Mouse (Mus musculus): Measurements from ENCODE around the gene Pars2. TPM values are rescaled to one million over a fixed set of nuclear protein-coding genes. Genes with fewer than 3 reads are reported as not detected.

Gene Pars2
- polyA plus RNA-seq, 1 experiment = 9.9 TPM

DNA sequence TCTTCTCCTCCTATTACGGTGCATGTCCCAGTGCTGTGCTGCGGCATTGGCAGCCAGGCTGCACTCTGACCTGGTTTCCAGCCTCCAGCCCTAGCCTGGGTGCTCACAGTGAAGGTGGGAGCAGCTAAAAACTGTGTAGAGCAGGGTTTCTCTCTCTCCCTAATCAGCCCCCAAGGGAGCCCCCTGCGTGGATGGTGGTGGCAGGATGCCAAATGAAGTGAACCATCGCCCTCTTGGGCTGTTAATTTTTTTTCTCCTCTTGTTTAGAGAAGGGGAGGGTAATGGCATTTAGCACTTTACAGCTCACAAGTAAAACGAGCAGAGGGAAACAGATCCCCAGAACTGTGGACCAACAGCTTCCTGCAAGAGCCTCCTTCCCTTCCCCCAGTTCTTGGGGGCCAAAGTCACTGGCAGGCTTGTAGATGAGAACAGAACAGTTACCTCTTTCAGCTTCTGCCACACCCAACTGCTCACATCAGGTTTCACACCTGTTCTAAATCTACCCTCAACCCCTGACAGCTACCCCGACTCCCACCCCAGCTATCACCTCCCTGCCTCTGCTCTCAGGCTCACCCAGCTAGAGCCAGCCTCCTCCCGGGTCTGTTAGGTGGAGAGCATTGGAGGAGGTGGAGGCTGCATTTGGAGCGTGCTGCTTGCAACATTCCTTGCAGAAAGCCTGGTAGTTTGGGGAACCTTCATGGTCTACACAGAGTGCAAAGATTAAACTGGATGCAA is 7.2 kb upstream of the Pars2 start:
- no peak for DNase-seq (ENCODE audit: low read depth)

DNA sequence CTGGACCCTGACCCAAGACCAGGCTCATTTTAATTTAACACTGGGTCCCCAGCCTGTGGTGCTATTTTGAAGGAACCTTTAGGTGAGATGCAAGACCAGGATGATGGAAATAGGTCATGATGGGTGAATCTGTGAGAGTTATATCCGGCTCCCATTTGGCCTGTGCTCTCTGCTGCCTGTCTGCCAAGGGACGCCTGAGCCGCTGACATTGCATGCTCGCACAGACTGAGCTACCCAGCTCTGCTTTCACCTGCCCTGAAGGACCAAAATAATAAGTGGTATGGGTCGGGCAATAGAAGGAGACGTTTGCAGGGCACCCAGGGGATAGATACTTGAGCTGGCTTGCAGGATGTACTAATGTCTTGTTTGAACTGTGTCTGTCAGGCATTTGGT is 6.7 kb upstream of the Pars2 start:
- TF ChIP-seq CTCF (IDR thresholded peaks at IDR 0.05; ENCODE audit: borderline replicate concordance, extremely low read depth, insufficient read depth, insufficient read length) (no peak), POLR2A (IDR thresholded peaks at IDR 0.05; ENCODE audit: borderline replicate concordance, extremely low read depth, insufficient read depth, insufficient read length, poor library complexity, severe bottlenecking) (no peak)
- no peak for DNase-seq (ENCODE audit: low read depth)

More for the DNA sequence above, 7.2 kb upstream of the Pars2 start:
- TF ChIP-seq CTCF (IDR thresholded peaks at IDR 0.05; ENCODE audit: borderline replicate concordance, extremely low read depth, insufficient read depth, insufficient read length) (no peak), POLR2A (IDR thresholded peaks at IDR 0.05; ENCODE audit: borderline replicate concordance, extremely low read depth, insufficient read depth, insufficient read length, poor library complexity, severe bottlenecking) (no peak)

DNA sequence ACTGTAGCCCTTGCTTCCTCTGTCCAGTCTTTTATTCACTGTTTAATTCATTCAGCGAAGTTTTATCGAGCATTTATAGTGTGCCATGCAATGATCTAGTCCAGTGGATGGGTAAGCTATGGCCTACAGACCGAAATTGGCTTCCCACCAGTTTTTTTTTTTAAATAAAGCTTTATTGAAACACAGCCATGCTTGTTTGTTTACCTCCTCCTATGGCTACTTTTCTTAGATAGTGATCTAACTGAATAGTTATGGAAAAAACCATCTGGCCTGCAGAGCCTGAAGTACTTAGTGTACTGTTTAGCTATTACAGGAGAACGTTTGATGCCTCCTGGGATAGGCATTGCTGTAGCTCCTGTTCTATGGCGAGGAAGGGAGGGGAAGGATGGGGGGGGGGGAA is 5.1 kb upstream of the Pars2 start:
- TF ChIP-seq POLR2A (IDR thresholded peaks at IDR 0.05; ENCODE audit: borderline replicate concordance, extremely low read depth, insufficient read depth, insufficient read length, poor library complexity, severe bottlenecking) = no peak
- no peak for TF ChIP-seq CTCF (IDR thresholded peaks at IDR 0.05; ENCODE audit: borderline replicate concordance, extremely low read depth, insufficient read depth, insufficient read length)
- DNase-seq (ENCODE audit: low read depth) = no peak

DNA sequence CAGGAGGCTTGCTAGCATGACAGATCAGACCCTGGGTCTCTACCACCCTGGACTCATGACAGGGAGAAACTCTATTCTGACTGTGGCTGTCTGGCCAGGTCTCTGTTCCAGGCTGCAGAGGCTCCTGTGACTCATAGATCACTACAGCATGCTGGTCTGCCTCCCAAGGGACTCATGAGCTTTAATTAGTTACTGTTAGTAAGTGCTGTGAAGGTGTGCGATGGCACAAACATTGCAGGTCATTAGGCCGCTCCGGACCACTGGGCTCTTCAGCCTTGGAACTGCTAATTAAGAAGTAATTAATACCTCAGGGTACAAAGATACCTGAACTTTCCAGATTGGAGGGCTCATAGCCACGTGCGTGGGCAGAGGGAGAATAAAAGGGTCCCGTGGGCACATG is 3.7 kb upstream of the Pars2 start:
- DNase-seq (ENCODE audit: low read depth) = no peak
- TF ChIP-seq CTCF (IDR thresholded peaks at IDR 0.05; ENCODE audit: borderline replicate concordance, extremely low read depth, insufficient read depth, insufficient read length) = no peak

DNA sequence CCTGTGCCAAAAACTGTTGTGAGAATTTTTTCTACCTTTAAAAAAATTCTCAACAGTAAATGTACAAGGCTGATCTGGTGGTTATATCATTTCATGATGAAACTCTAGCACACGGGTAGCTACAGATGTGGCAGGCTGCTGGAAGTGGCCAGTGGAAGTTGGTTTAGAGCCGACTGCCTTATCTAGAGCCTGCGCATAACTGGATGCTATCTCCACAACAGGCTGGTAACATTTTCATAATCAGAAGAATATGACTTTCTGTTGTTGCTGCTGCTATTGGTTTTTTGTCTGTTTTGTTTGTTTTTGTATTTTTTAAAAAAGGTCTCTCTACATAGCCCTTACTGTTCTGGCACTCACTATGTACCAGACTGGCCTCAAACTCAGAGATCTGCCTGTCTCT is 1.7 kb downstream of the Pars2 start:
- no peak for DNase-seq (ENCODE audit: low read depth)
- TF ChIP-seq POLR2A (IDR thresholded peaks at IDR 0.05; ENCODE audit: borderline replicate concordance, extremely low read depth, insufficient read depth, insufficient read length, poor library complexity, severe bottlenecking) (no peak), CTCF (IDR thresholded peaks at IDR 0.05; ENCODE audit: borderline replicate concordance, extremely low read depth, insufficient read depth, insufficient read length) (no peak)

DNA sequence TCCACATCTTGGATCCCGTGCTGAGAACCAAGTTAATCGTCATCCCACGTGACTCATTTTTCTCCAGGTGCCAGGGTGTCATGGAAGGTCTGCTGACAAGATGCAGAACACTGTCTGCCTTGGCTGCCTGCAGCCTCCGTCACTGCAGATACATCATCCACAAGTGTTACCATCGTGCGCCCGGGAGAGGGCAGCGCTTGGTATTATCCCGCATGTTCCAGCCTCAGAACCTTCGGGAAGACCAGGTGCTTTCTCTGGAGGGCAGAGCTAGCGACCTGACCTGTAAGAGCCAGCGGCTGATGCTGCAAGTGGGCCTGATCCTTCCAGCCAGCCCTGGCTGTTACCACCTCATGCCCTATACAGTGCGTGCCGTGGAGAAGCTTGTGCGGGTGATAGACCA is 2.2 kb downstream of the Pars2 start:
- TF ChIP-seq POLR2A (IDR thresholded peaks at IDR 0.05; ENCODE audit: borderline replicate concordance, extremely low read depth, insufficient read depth, insufficient read length, poor library complexity, severe bottlenecking) (no peak), CTCF (IDR thresholded peaks at IDR 0.05; ENCODE audit: borderline replicate concordance, extremely low read depth, insufficient read depth, insufficient read length) (no peak)
- no peak for DNase-seq (ENCODE audit: low read depth)

DNA sequence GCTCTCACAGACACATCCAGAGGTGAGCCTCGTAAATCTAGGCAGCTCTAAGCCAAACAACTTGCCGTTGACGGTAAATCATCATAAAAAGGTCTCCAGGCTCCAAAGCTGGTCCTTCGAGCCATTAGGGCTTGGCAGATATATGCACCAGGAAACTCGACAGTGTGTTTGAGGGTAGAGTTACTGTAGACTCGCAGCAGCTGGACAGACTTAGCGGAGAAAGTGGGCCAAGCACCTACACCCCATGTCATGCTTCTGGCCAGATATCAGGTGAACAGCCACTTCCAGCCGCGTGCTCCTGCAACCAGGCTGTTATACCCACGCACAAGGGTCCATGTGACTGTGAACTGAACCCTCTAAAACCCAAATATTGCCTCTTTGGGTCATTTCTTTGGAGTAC is 4.8 kb downstream of the Pars2 start:
- no peak for DNase-seq (ENCODE audit: low read depth)

DNA sequence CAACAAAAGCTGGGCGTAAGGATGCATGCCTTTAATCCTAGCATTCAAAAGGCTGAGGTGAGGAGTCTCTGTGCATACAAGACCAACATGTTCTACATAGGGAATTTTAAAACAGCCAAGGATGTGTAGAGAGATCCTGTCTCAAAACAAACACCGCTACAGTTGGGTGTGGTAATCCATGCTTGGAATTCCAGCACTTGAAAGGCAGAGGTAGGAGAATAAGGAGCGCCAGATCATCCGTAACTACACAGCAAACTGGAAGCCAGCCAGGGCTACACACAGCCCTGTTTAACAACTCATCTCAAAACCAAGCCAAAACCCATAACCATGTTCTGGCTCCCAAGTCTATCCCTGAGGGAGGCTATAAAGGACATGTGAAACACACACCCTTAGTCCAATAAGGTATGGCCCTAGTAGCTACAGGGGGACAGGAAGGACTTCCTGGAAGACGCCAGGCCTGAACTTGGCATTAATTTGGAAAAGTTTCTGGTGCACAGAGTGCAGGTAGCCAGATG is 13.1 kb downstream of the Pars2 start:
- TF ChIP-seq POLR2A (IDR thresholded peaks at IDR 0.05; ENCODE audit: borderline replicate concordance, extremely low read depth, insufficient read depth, insufficient read length, poor library complexity, severe bottlenecking) = no peak
- no peak for TF ChIP-seq CTCF (IDR thresholded peaks at IDR 0.05; ENCODE audit: borderline replicate concordance, extremely low read depth, insufficient read depth, insufficient read length)
- DNase-seq (ENCODE audit: low read depth) = no peak

More for the DNA sequence above, 4.8 kb downstream of the Pars2 start:
- no peak for TF ChIP-seq POLR2A (IDR thresholded peaks at IDR 0.05; ENCODE audit: borderline replicate concordance, extremely low read depth, insufficient read depth, insufficient read length, poor library complexity, severe bottlenecking)
- no peak for TF ChIP-seq CTCF (IDR thresholded peaks at IDR 0.05; ENCODE audit: borderline replicate concordance, extremely low read depth, insufficient read depth, insufficient read length)

DNA sequence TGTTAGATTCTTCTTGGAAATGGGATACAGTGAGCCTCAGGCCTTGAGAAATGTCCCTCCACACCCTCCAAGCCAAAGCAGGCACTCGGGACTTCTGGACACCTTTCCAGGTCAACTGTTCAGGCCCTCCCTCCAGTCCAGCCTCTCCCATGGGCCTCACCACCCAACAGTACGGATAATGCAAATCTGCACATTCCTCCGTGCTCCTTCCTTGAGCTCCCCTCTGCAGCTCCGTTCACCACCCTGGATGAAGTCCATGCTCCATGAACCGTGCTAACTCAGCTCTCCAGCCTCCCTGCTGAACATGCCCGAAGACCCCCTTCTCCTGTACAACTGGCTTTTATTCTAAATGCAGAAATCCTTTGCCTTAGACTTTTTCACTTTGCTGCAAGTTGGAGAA is 13.8 kb downstream of the Pars2 start:
- TF ChIP-seq CTCF (IDR thresholded peaks at IDR 0.05; ENCODE audit: borderline replicate concordance, extremely low read depth, insufficient read depth, insufficient read length) = no peak
- TF ChIP-seq POLR2A (IDR thresholded peaks at IDR 0.05; ENCODE audit: borderline replicate concordance, extremely low read depth, insufficient read depth, insufficient read length, poor library complexity, severe bottlenecking) = no peak
- DNase-seq (ENCODE audit: low read depth) = no peak

DNA sequence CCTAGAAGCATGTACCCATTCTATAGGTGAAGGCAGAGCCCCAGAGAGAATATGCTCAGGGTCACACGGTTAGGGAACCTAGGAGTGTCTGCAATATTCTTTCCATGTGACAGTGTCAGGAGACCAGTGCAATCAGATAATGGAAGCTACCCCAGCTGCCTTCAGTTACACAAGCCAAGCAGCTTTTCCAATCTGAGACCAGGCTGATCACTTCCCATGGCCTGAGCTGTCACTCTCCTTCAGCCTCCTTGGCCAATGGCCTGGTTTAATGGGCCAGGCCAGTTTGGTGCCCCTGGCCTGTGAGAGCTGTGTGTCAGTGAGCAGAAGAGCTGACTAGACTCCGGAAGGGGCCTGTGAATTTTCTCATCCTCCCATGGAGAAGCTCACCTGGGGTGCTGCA is 14.4 kb downstream of the Pars2 start:
- TF ChIP-seq CTCF (IDR thresholded peaks at IDR 0.05; ENCODE audit: borderline replicate concordance, extremely low read depth, insufficient read depth, insufficient read length) (no peak), POLR2A (IDR thresholded peaks at IDR 0.05; ENCODE audit: borderline replicate concordance, extremely low read depth, insufficient read depth, insufficient read length, poor library complexity, severe bottlenecking) (no peak)
- no peak for DNase-seq (ENCODE audit: low read depth)

DNA sequence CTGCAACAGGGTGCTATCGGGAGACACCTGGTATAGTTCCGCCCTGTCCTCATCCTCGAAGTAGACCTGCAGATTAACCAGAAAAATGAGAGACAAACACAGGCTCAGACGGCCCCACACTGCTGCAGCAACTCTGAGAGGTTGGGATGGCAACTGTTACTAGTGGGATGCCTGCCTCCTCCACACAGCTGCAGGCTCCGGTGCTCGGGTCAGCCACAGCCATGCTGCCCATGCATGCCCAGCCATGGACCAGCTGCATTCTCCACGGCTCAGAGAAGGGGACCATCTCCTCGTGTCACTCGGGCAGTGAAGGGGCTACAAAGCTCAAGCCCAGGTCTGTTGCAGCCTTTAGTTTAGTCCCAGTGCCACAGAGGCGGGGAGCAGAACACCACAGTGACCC is 14.8 kb downstream of the Pars2 start:
- TF ChIP-seq POLR2A (IDR thresholded peaks at IDR 0.05; ENCODE audit: borderline replicate concordance, extremely low read depth, insufficient read depth, insufficient read length, poor library complexity, severe bottlenecking) (no peak), CTCF (IDR thresholded peaks at IDR 0.05; ENCODE audit: borderline replicate concordance, extremely low read depth, insufficient read depth, insufficient read length) (no peak)
- no peak for DNase-seq (ENCODE audit: low read depth)

DNA sequence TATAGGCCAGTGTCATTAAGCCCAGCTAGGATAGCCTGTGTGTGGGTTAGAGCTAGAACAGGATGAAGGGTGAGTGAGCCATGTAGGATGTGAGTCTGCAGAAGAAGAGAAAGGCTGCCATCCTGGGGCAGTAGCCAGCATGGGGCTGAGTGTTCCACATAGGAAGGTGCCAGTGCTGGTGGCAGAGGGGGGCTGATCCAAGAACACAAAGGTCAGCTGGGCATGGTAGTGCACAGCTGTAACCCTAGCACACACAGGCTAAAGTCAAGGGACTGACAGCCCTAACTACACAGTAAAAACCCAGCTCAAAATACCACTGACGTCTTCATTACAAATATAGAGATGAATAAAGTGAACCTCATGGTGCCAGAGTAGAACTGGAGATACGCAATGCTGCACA is 15.7 kb downstream of the Pars2 start:
- DNase-seq (ENCODE audit: low read depth) = no peak
- TF ChIP-seq CTCF (IDR thresholded peaks at IDR 0.05; ENCODE audit: borderline replicate concordance, extremely low read depth, insufficient read depth, insufficient read length) (no peak), POLR2A (IDR thresholded peaks at IDR 0.05; ENCODE audit: borderline replicate concordance, extremely low read depth, insufficient read depth, insufficient read length, poor library complexity, severe bottlenecking) (no peak)

Measured in brain, embryonic 14.5 days (tissue).